Mouse (Mus musculus) CH12.LX (cell line): ENCODE results near the gene Acot7.

Source experiments
- CTCF ChIP-seq, 2 experiments: IDR thresholded peaks in 1 of 2; conservative IDR thresholded peaks in 1 of 2; 2 replicates each; pipeline ENCODE4 v1.5.1; 2011 to 2012; ENCODE audit warnings: low read depth in 2 of 2, low read length in 2 of 2, improper control_type of control experiment in 1 of 2, inconsistent platforms in 1 of 2, mild to moderate bottlenecking in 1 of 2, moderate library complexity in 1 of 2
- E2F4 ChIP-seq: IDR thresholded peaks from 2 replicates; pipeline ENCODE4 v1.6.1; 2011; ENCODE audit warnings: low read depth, low read length, improper control_type of control experiment; ENCODE audit not compliant: insufficient replicate concordance
- EP300 ChIP-seq: IDR thresholded peaks from 2 replicates; pipeline ENCODE4 v1.6.1; 2011; ENCODE audit warnings: low read length, improper control_type of control experiment
- JUND ChIP-seq: conservative IDR thresholded peaks from 2 replicates; pipeline ENCODE4 v1.6.1; 2011; ENCODE audit warnings: low read depth, low read length, improper control_type of control experiment
- POLR2A ChIP-seq: IDR thresholded peaks from 2 replicates; pipeline ENCODE4 v1.6.1; 2011; ENCODE audit warnings: low read depth, mild to moderate bottlenecking, improper control_type of control experiment, low read length
- SMC3 ChIP-seq: IDR thresholded peaks from 2 replicates; pipeline ENCODE4 v1.6.1; 2011; ENCODE audit warnings: low read depth, low read length, improper control_type of control experiment
- TCF12 ChIP-seq: IDR thresholded peaks from 2 replicates; pipeline ENCODE4 v1.6.1; 2014; ENCODE audit warnings: low read depth, mild to moderate bottlenecking, inconsistent platforms, low read length, improper control_type of control experiment
- ZKSCAN1 ChIP-seq: IDR thresholded peaks from 2 replicates; pipeline ENCODE4 v1.6.1; 2012; ENCODE audit warnings: low read depth, inconsistent platforms, low read length, improper control_type of control experiment, borderline replicate concordance
- ZNF384 ChIP-seq: IDR thresholded peaks from 2 replicates; pipeline ENCODE4 v1.6.1; 2012; ENCODE audit warnings: low read depth, low read length, improper control_type of control experiment, inconsistent platforms

- TF ChIP-seq EP300 (no peak), POLR2A (no peak), SMC3 (peak; percentile 45), ZKSCAN1 (no peak), TCF12 (no peak), E2F4 (no peak), JUND (no peak), ZNF384 (no peak), CTCF (conservative IDR thresholded peaks at IDR 0.05 in 1 of 2, IDR thresholded peaks at IDR 0.05 in 1 of 2; ENCODE audit: low read depth in 2 of 2, low read length in 2 of 2) (peak; percentile 85 to 96)
Measured at GRCm38 (mm10) chr4:152157779-152158584, 20.0 kb upstream of the Acot7 start.
